Mouse (Mus musculus): ENCODE data around the gene Zbtb16.
A peak's percentile ranks its signal among the peaks of the same experiment; 100 is the strongest.

The Zbtb16 gene

DNA sequence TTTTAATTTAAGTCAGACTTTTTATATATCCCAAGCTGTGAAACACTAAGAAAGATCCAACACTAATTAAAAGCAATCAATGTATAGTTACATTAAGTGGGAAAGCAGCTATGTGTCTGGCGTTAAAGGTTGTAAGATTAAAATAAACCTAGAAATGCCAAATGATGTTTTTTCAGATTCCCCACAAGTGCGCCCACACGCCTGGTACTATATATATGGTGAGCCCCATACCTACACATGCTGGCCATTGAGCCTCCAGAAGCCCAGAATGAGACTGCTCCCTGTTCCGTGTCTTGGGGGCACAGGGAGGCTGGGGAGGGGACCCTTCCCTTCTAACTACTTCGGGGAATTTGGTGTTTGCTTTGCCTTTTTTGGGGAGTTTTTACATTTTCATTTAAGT is 34.7 kb downstream of the Zbtb16 start:
- no peak for DNase-seq

GRCm38 (mm10) chr9:48800627-48801026 is 35.4 kb downstream of the Zbtb16 start:
- DNase-seq: no peak

DNA sequence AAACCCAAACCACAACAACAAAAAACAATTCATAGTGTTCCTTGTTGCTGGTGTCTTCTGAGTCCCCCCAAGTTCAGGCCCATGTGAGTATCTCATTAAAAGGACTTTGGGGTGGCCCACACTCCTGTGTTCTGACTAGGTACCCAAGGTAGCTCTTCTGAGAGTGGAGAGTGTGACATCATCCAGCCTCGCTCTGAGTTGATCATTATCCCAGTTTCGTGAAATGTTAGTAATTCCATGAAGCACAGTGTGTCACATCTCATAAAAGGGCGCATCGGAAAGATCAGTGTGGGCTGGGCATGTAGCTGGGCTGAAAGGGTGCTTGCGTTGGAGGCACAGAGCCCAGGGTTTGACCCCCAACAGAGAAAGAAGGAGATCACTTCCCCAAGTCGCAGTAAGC is 38.0 kb downstream of the Zbtb16 start:
- no peak for DNase-seq

- DNase-seq: no peak
Measured at GRCm38 (mm10) chr9:48796267-48796822, 39.7 kb downstream of the Zbtb16 start.

DNA sequence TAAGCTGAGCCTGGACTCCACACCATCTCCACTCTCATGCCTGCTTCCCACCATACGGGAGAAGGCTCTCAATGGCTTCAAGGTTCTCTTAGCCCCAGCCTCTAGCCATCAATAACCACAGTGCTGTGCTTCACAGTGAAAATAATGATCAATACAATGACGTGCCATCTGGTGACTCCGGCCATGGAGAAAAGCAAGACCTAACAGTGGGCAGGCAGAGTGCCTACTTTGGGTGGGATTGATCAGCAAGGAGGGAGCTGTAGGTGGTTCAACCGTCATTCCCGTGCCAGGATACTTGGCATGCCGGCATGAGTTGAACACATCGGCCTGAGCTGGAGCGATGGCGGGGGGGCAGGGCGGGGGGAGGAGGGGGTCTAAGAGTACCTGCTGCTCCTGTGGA is 40.3 kb downstream of the Zbtb16 start:
- peak; percentile 24 to 35 for DNase-seq

DNA sequence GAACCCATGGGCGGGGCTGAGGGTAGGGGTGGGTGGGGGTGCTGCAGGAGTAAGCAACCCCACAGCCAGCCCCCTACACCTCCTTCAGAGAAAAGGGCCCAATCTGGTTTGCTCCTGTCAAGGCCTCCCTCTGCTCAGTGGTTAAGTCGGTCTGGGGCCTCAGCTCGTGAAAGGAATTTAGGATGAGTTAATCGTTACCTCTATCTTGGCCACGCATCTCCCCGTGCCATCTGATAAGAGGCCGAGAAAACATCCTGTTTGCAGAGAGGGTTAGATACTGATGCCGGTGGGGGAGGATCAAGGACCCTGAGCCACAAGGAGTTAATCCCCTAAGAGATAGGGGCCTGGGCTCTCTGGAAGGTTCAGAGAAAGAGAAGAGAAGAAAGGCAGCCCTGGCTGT is 40.9 kb downstream of the Zbtb16 start:
- DNase-seq: no peak

DNA sequence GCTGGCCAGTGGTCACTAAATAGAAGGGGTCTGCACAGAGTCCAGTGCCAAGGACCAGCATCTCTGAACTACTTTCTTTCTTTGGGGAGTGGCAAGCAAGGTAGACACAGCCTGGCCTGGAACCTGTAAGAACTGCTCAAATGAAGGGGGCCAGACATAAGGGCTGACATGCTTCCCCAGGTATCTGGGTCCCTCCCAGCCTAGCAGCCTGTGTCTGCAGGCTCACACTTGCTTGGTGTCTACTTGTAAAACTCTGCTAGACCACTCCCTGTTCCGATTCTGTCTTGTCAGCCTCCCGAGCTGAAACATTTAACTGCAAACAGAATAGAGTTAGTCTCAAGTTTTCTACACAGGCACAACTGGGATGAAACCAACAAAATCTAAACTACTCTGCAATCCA is 41.6 kb downstream of the Zbtb16 start:
- no peak for DNase-seq

- no peak for DNase-seq
Measured at GRCm38 (mm10) chr9:48793638-48794188, 42.3 kb downstream of the Zbtb16 start.

DNA sequence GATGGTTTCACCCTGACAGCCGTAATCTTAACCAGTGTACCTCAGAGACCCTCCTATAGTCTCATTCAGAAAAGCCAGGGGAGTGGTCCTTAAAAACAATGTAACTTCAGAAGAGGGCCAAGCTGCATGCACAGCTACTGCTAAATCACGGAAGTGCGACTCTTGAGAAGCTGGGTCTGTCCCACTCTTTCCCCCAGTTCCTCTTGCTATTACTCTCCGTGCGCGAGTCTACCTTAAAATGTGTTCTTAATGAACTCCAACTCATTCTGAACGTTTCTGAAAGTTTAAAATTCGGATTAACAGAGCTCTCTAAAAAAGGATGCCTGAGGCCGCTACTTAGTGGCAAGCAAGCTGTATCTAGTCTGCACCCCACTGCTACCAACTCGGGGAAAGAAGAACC is 45.4 kb downstream of the Zbtb16 start:
- DNase-seq: no peak

DNA sequence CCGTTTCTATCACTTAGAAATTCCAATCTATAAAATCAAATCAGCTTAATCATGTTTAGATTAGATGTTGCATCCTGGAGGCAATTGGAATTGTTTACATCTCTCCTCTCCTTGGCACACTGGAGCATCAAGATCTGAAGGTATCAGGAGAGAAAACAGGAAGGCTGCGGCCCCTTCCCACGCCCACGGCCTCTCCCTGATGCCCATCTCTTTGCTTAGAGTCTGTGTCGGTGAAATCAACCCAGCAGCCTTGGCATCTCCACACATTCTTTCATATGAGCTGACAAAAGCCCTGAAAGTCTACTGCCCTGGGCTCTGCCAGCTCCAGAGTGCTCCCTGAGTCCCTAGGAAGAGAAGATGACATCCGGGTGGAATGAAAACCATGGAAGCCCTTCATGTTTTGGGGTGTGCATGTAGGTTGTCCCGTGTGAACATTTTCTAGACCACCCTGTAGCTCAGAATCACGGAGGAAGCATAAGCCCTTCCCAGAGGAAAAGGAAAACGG is 48.1 kb downstream of the Zbtb16 start:
- DNase-seq: no peak

DNA sequence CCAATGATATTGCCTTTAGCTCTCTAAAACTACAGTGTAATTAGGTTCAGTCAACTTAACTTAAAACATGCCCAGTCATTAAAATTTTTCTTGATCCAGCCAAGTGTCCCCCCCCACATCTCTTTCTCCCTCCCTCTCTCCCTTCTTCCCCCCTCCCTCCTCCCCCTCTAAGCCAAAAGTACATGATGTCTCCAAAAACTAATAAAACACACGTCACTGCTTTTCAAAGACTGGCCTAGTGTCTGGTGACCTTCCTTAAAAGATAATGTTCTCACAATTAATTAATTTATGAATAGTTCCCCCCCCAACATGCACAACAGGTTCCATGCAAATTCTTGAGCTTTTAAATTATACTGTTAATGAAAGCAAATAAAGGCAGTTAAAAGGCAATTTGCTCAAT is 48.7 kb downstream of the Zbtb16 start:
- no peak for DNase-seq

GRCm38 (mm10) chr9:48786814-48787213 is 49.2 kb downstream of the Zbtb16 start:
- no peak for DNase-seq

GRCm38 (mm10) chr9:48784937-48785336 is 51.1 kb downstream of the Zbtb16 start:
- no peak for DNase-seq

GRCm38 (mm10) chr9:48783292-48783691 is 52.7 kb downstream of the Zbtb16 start:
- no peak for DNase-seq

DNA sequence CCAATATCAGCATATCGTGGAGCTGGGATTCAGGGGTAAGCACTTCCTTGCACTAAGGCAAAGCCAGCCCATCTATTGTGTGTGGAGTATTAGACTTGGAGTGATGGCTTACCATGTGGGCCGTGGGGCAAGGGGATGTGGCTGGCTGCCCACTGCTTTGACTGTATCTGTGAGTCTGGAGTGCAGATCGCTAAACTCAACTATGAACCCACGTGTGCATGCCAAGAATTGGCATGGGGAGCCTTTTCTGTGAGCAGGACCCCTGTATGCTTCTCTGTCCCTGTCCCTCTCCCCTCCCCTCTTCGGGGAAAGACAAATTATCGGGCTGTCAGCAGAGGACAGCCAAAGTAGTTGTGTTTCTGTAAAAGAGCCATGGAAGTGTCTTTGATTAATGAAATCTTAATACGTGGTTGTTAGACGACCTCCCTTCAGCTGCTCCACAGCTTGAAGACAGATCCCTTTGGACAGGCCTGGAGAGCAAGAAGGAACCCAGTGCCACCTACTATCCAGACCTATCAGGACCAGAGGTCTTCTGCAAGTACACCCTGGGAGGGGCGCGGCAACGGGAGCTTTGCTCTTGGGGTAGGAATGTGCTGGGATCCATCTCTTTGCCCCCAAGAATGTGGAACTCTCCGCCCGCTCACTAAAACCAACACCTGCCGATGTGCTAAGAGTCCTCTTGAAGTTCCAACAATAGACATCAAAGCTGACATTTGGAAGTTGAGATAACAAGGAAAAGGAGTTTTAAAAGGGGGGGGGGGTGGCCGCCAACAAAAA is 53.5 kb downstream of the Zbtb16 start:
- DNase-seq: peak; percentile 36 to 48

GRCm38 (mm10) chr9:48776268-48776667 is 59.8 kb downstream of the Zbtb16 start:
- no peak for DNase-seq

GRCm38 (mm10) chr9:48775561-48775960 is 60.5 kb downstream of the Zbtb16 start:
- no peak for DNase-seq

DNA sequence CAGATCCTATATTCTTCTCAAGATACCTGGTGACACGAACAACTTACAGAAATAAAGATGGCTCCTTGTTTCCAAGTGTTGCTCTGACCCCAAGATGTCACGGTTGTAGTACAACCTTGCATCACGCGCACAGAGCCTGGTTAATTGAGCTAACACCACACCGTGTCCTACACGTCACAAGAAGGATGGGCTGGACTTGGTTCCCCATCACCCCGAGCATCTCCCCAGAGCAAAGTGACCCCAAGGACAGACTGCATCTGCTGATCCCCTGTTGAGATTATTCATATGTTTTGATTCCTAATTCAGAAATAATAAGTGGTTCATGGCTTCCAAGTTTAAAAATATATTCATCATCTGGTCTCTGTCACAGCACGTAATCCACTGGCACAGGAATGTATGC is 62.3 kb downstream of the Zbtb16 start:
- DNase-seq: no peak

DNA sequence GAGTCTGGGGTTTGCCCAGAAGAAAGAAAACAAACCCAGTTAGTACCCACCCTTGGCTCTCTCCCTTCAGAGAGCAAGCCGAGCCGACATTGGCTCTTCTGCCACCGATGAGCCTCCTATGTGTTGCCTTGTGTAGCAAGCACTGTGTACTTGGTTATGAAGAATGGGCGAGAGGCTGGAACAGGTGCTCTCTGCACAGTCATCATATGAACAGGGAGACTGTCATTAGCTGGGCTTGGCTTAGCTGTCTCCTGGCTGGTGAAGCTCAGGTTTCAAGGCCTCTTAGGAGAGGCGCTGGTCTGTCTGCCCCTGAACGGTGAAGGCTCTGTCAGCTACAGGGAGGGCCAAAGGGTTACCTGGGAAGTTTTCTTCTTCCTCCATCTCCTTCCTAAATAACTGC is 62.9 kb downstream of the Zbtb16 start:
- DNase-seq: no peak

DNA sequence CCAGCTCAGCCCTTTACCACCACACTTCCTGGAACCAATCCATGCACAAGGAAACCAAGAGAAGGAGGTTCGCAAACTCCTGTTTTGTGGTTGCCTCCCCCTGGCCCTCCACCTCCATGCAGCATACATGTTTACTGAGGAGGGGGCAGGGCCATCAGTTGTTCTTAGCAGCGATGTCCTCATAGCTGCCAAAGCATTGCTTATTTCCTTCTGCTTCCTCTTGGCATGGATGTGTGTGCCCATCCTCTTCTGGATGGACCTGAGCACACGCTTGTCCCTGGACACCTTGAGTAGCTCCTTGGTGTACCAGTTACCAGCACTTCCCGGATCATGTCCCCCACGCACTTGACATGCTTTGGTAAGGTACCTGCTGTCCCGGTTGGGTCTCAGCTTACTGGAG is 64.5 kb downstream of the Zbtb16 start:
- no peak for DNase-seq

- DNase-seq: no peak
Measured at GRCm38 (mm10) chr9:48768965-48769364, 67.1 kb downstream of the Zbtb16 start.

GRCm38 (mm10) chr9:48767666-48768432 is 68.2 kb downstream of the Zbtb16 start:
- no peak for DNase-seq

DNA sequence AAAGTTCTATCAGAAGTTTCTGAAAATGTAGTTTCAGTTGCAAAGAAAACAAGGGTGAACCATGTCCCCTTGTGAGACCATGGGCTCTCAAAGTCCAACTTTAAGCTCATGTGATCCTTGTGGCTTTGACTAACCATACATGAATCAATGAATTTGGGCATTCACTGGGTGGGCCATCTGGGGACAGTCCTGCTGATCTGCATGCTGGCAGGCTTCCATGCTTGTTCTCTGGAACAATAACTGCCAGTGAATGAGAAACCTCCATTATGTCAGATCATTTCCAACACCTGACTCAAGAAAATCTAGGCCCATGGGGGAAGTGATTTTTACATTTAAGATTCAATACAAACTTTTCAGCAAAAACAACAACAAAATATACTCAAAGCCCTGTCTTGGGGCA is 70.1 kb downstream of the Zbtb16 start:
- peak in 1 of 2 experiments; percentile 49 for DNase-seq

- DNase-seq: no peak
Measured at GRCm38 (mm10) chr9:48764311-48764710, 71.7 kb downstream of the Zbtb16 start.

All from cerebellum, postnatal 10 days (tissue).